Mouse (Mus musculus) midbrain, embryonic 11.5 days (tissue): ENCODE results near the gene Tfrc. TPM values are rescaled to one million over a fixed set of nuclear protein-coding genes. Genes with fewer than 3 reads are reported as not detected.

Experiments
- ATAC-seq: fragments of 200-750 bp; cut with Nextera tagmentation; 2 replicates; pipeline ENCODE4 v1.8.0; 2017; ENCODE audit warnings: moderate TSS enrichment, moderate library complexity; ENCODE audit not compliant: low FRiP score
- DNase-seq: peaks from one replicate; pipeline ENCODE4 v3.0.0; 2015; ENCODE audit warnings: low spot score; ENCODE audit errors: missing footprints
- H3K27ac ChIP-seq: fragments of 300-500 bp; sonication (generic); 2 replicates; pipeline ENCODE4 v1.5.1; 2014; ENCODE audit warnings: low read depth, low read length
- H3K27me3 ChIP-seq: fragments of 300-500 bp; sonication (generic); 2 replicates; pipeline ENCODE4 v1.6.1; 2014; ENCODE audit warnings: mild to moderate bottlenecking, low read length, moderate library complexity, mixed read lengths; ENCODE audit not compliant: control insufficient read depth, insufficient read depth
- H3K36me3 ChIP-seq: fragments of 300-500 bp; sonication (generic); 2 replicates; pipeline ENCODE4 v1.6.1; 2014; ENCODE audit warnings: mild to moderate bottlenecking, low read length, moderate library complexity, mixed read lengths; ENCODE audit not compliant: control insufficient read depth, insufficient read depth
- H3K4me1 ChIP-seq: fragments of 300-500 bp; sonication (generic); 2 replicates; pipeline ENCODE4 v1.6.1; 2014; ENCODE audit warnings: low read length; ENCODE audit not compliant: control insufficient read depth, insufficient read depth
- H3K4me2 ChIP-seq: fragments of 300-500 bp; sonication (generic); 2 replicates; pipeline ENCODE4 v1.6.1; 2014; ENCODE audit warnings: mild to moderate bottlenecking, moderate library complexity
- H3K4me3 ChIP-seq: fragments of 300-500 bp; sonication (generic); 2 replicates; pipeline ENCODE4 v1.5.1; 2014; ENCODE audit warnings: low read depth, low read length
- H3K9ac ChIP-seq: fragments of 300-500 bp; sonication (generic); 2 replicates; pipeline ENCODE4 v1.6.1; 2014; ENCODE audit warnings: low read length
- H3K9me3 ChIP-seq: fragments of 300-500 bp; sonication (generic); 2 replicates; pipeline ENCODE4 v1.6.1; 2016; ENCODE audit warnings: low read length; ENCODE audit not compliant: control insufficient read depth
- WGBS: fragments of 180-500 bp; shearing (Covaris S2); extraction: QIAGEN DNeasy Blood & Tissue Kit; methylation state at CpG from one replicate; pipeline ENCODE4 v1.1.7; 2014; 5-methylcytosine and 5-hydroxymethylcytosine counted together
- polyA plus RNA-seq: library from polyadenylated mRNA; unstranded; fragments of >200 nt; fragmentation: Nextera tagmentation; extraction: Ambion mirVana; gene quantifications from 2 replicates; pipeline ENCODE4 v1.2.1, GENCODE M21; 2014

Gene Tfrc
- polyA plus RNA-seq, 1 experiment from 2014 or later: 87.1 TPM

- no peak overlapping the region for H3K27ac ChIP-seq
- peaks cover 7% of the 10 kb centered on the region for H3K4me1 ChIP-seq
- H3K36me3 ChIP-seq: no peaks in the 10 kb centered on the region
- 79% methylated on average over 6 of the region's 6 CpGs for WGBS
- H3K4me2 ChIP-seq: no peak overlapping the region
- no peak for ATAC-seq
- DNase-seq: no peak
- H3K9ac ChIP-seq: no peak overlapping the region
- H3K4me3 ChIP-seq: no peak overlapping the region
- no peaks in the 10 kb centered on the region for H3K27me3 ChIP-seq
- no peaks in the 10 kb centered on the region for H3K9me3 ChIP-seq
These were observed 45.5 kb downstream of the Tfrc start for GRCm38 (mm10) chr16:32654071-32654733.

- ATAC-seq: no peak
- 90% methylated on average over 4 of the region's 4 CpGs for WGBS
- no peaks in the 10 kb centered on the region for H3K27me3 ChIP-seq
These were observed 46.8 kb downstream of the Tfrc start for GRCm38 (mm10) chr16:32655534-32655933.

GRCm38 (mm10) chr16:32656321-32656720, 47.6 kb downstream of the Tfrc start:
- DNase-seq: no peak
- Histone ChIP-seq H3K9me3 (no peaks in the 10 kb centered on the region), H3K4me1 (peaks cover 27% of the 10 kb centered on the region), H3K4me3 (no peak overlapping the region), H3K4me2 (no peak overlapping the region), H3K27ac (no peak overlapping the region), H3K9ac (no peak overlapping the region), H3K36me3 (no peaks in the 10 kb centered on the region), H3K27me3 (no peaks in the 10 kb centered on the region)
- no peak for ATAC-seq
- WGBS: 90% methylated on average over 8 of the region's 8 CpGs

More at GRCm38 (mm10) chr16:32655534-32655933, 46.8 kb downstream of the Tfrc start:
- H3K9me3 ChIP-seq: no peaks in the 10 kb centered on the region
- no peak overlapping the region for H3K27ac ChIP-seq
- no peak overlapping the region for H3K9ac ChIP-seq
- H3K4me1 ChIP-seq: peaks cover 19% of the 10 kb centered on the region
- H3K4me2 ChIP-seq: no peak overlapping the region
- no peak for DNase-seq
- H3K36me3 ChIP-seq: no peaks in the 10 kb centered on the region
- H3K4me3 ChIP-seq: no peak overlapping the region

GRCm38 (mm10) chr16:32656794-32657193, 48.1 kb downstream of the Tfrc start:
- ATAC-seq: no peak
- DNase-seq: no peak
- 86% methylated on average over 8 of the region's 8 CpGs for WGBS
- no peak overlapping the region for H3K4me2 ChIP-seq
- H3K36me3 ChIP-seq: no peaks in the 10 kb centered on the region
- no peaks in the 10 kb centered on the region for H3K9me3 ChIP-seq
- no peak overlapping the region for H3K4me3 ChIP-seq
- H3K9ac ChIP-seq: no peak overlapping the region
- peaks cover 32% of the 10 kb centered on the region for H3K4me1 ChIP-seq
- H3K27ac ChIP-seq: no peak overlapping the region
- H3K27me3 ChIP-seq: no peaks in the 10 kb centered on the region

GRCm38 (mm10) chr16:32657498-32658250, 49.0 kb downstream of the Tfrc start:
- Histone ChIP-seq H3K9me3 (no peaks in the 10 kb centered on the region), H3K36me3 (no peaks in the 10 kb centered on the region), H3K27ac (no peak overlapping the region), H3K9ac (no peak overlapping the region), H3K27me3 (no peaks in the 10 kb centered on the region), H3K4me3 (no peak overlapping the region), H3K4me2 (no peak overlapping the region), H3K4me1 (peaks cover 36% of the 10 kb centered on the region)
- DNase-seq (no peak), ATAC-seq (0 out of 2 replicates have a peak, but pooled peaks have one; percentile 1)
- WGBS: 89% methylated on average over 16 of the region's 16 CpGs

- H3K9me3 ChIP-seq: no peaks in the 10 kb centered on the region
- ATAC-seq (peak; percentile 24), DNase-seq (no peak)
- peak overlapping the region; percentile 53 for H3K9ac ChIP-seq
- H3K27me3 ChIP-seq: no peaks in the 10 kb centered on the region
- peak overlapping the region; percentile 27 for H3K4me3 ChIP-seq
- WGBS: 1% methylated on average over 12 of the region's 21 CpGs
- H3K36me3 ChIP-seq: no peaks in the 10 kb centered on the region
- no peak overlapping the region for H3K27ac ChIP-seq
- peak overlapping the region; percentile 53 for H3K4me2 ChIP-seq
- peaks cover 39% of the 10 kb centered on the region for H3K4me1 ChIP-seq
These were observed 50.0 kb downstream of the Tfrc start for GRCm38 (mm10) chr16:32658743-32659171.

GRCm38 (mm10) chr16:32659385-32659784, 50.7 kb downstream of the Tfrc start:
- no peaks in the 10 kb centered on the region for H3K27me3 ChIP-seq
- peaks cover 39% of the 10 kb centered on the region for H3K4me1 ChIP-seq
- H3K9ac ChIP-seq: peak overlapping the region; percentile 53
- DNase-seq (peak; percentile 96), ATAC-seq (peak; percentile 31; the same call in 1 of the 2 replicates)
- H3K36me3 ChIP-seq: no peaks in the 10 kb centered on the region
- 5% methylated on average over 8 of the region's 8 CpGs for WGBS
- H3K4me3 ChIP-seq: peak overlapping the region; percentile 27; the same call in 1 of the 2 replicates
- no peak overlapping the region; the same call in 1 of the 2 replicates for H3K27ac ChIP-seq
- no peaks in the 10 kb centered on the region for H3K9me3 ChIP-seq
- peak overlapping the region; percentile 53 for H3K4me2 ChIP-seq

GRCm38 (mm10) chr16:32660095-32660494, 51.4 kb downstream of the Tfrc start:
- 76% methylated on average over 1 of the region's 1 CpGs for WGBS
- no peaks in the 10 kb centered on the region for H3K9me3 ChIP-seq
- ATAC-seq (no peak), DNase-seq (no peak)
- no peak overlapping the region for H3K4me3 ChIP-seq
- H3K27me3 ChIP-seq: no peaks in the 10 kb centered on the region
- no peaks in the 10 kb centered on the region for H3K36me3 ChIP-seq
- no peak overlapping the region for H3K9ac ChIP-seq
- peaks cover 39% of the 10 kb centered on the region for H3K4me1 ChIP-seq
- H3K4me2 ChIP-seq: no peak overlapping the region
- H3K27ac ChIP-seq: no peak overlapping the region; the same call in 1 of the 2 replicates
